Mouse (Mus musculus) thymus, postnatal 36 days (tissue): Measurements from ENCODE around the gene Zfp518b.

ENCODE experiments used
- DNase-seq, 2 experiments: peaks; one replicate each; pipeline ENCODE4 v3.0.0; 2022; ENCODE audit warnings: mixed read lengths in 2 of 2

Zfp518b gene

GRCm38 (mm10) chr5:38684164-38684911, at the start of gene Zfp518b:
Zfp518b (minus strand) TSS chr5:38684826.
- peak; percentile 78 to 81 for DNase-seq

- DNase-seq, result no peak
Observed at GRCm38 (mm10) chr5:38708940-38709581, 24.4 kb upstream of the Zfp518b start.

GRCm38 (mm10) chr5:38707364-38708075, 22.9 kb upstream of the Zfp518b start:
- no peak for DNase-seq

- DNase-seq, result no peak
Observed at GRCm38 (mm10) chr5:38702941-38703340, 18.3 kb upstream of the Zfp518b start.

GRCm38 (mm10) chr5:38702091-38702490, 17.5 kb upstream of the Zfp518b start:
- no peak for DNase-seq

GRCm38 (mm10) chr5:38698466-38698865, 13.8 kb upstream of the Zfp518b start:
- DNase-seq, result no peak

- DNase-seq, result no peak
Observed at GRCm38 (mm10) chr5:38698046-38698445, 13.4 kb upstream of the Zfp518b start.

GRCm38 (mm10) chr5:38696616-38697375, 12.2 kb upstream of the Zfp518b start:
- no peak for DNase-seq

- DNase-seq, result no peak
Observed at GRCm38 (mm10) chr5:38692859-38693258, 8.2 kb upstream of the Zfp518b start.

GRCm38 (mm10) chr5:38689186-38689585, 4.6 kb upstream of the Zfp518b start:
- no peak for DNase-seq

GRCm38 (mm10) chr5:38687694-38688093, 3.1 kb upstream of the Zfp518b start:
- DNase-seq, result no peak

GRCm38 (mm10) chr5:38658836-38659235, 25.8 kb downstream of the Zfp518b start:
- DNase-seq, result no peak

GRCm38 (mm10) chr5:38656204-38656603, 28.4 kb downstream of the Zfp518b start:
- DNase-seq, result no peak

- no peak for DNase-seq
Observed at GRCm38 (mm10) chr5:38655421-38655928, 29.2 kb downstream of the Zfp518b start.

- no peak for DNase-seq
Observed at GRCm38 (mm10) chr5:38654571-38654970, 30.1 kb downstream of the Zfp518b start.

- DNase-seq, result no peak
Observed at GRCm38 (mm10) chr5:38653101-38653500, 31.5 kb downstream of the Zfp518b start.

GRCm38 (mm10) chr5:38651455-38651854, 33.2 kb downstream of the Zfp518b start:
- DNase-seq, result no peak

- no peak for DNase-seq
Observed at GRCm38 (mm10) chr5:38641526-38641925, 43.1 kb downstream of the Zfp518b start.

GRCm38 (mm10) chr5:38636301-38636749, 48.3 kb downstream of the Zfp518b start:
- no peak for DNase-seq

- no peak for DNase-seq
Observed at GRCm38 (mm10) chr5:38635696-38636095, 48.9 kb downstream of the Zfp518b start.

GRCm38 (mm10) chr5:38634321-38635164, 50.1 kb downstream of the Zfp518b start:
- DNase-seq, result no peak
